Mouse (Mus musculus) c-Kit-positive CD71-positive TER-119-positive erythroid progenitor cells, embryonic 14.5 days (primary cell): ENCODE data around the gene Ccdc85c.

ENCODE experiments used
- DNase-seq: peaks from one replicate; pipeline ENCODE4 v3.0.0-alpha.2; 2013; ENCODE audit warnings: low spot score

Ccdc85c gene

GRCm38 (mm10) chr12:108274661-108275507 is at the start of gene Ccdc85c:
Ccdc85c (minus strand) TSS chr12:108275425.
- no peak for DNase-seq

- no peak for DNase-seq
Measured at GRCm38 (mm10) chr12:108320096-108320495, 44.9 kb upstream of the Ccdc85c start.

DNA sequence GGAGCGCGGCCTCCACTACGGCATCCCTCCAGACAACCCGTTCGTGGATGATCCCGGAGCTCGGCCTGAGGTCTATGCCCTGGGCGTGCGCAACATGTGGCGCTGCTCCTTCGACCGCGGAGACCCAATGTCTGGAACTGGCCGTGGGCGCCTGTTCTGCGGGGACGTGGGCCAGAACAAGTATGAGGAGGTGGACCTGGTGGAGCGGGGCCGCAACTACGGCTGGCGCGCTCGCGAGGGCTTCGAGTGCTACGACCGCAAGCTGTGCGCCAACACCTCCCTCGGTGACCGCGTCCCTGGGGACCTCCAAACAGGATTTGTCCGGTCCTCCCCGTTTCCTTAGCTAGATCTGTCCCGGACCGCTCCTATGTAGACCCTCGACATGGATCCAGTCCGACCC is 43.3 kb upstream of the Ccdc85c start:
- no peak for DNase-seq

- no peak for DNase-seq
Measured at GRCm38 (mm10) chr12:108317826-108318430, 42.7 kb upstream of the Ccdc85c start.

- DNase-seq: no peak
Measured at GRCm38 (mm10) chr12:108317201-108317738, 42.0 kb upstream of the Ccdc85c start.

- no peak for DNase-seq
Measured at GRCm38 (mm10) chr12:108316655-108317054, 41.4 kb upstream of the Ccdc85c start.

GRCm38 (mm10) chr12:108315818-108316217 is 40.6 kb upstream of the Ccdc85c start:
- DNase-seq: no peak

- no peak for DNase-seq
Measured at GRCm38 (mm10) chr12:108313244-108313772, 38.1 kb upstream of the Ccdc85c start.

GRCm38 (mm10) chr12:108312432-108312851 is 37.2 kb upstream of the Ccdc85c start:
- DNase-seq: no peak

- no peak for DNase-seq
Measured at GRCm38 (mm10) chr12:108311741-108312290, 36.6 kb upstream of the Ccdc85c start.

- no peak for DNase-seq
Measured at GRCm38 (mm10) chr12:108310456-108311027, 35.3 kb upstream of the Ccdc85c start.

DNA sequence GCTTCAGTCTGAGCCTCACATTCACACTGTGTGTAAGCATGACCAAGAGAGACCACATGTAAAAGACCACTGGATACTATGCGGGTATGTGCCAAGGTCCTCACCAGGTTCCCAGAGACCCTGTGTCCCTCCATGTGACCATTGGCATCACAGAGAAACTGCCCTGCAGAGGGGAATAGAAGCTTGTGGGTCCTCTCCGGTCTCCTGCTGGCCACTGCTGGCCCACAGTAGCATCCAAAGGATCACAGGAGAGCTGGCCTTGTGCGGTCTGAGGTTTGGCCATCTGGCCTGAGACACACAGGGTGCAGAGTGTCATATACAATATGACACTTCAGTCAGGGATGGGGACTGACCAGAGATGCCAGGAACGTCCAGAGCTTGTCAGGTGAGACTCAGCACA is 34.8 kb upstream of the Ccdc85c start:
- no peak for DNase-seq

DNA sequence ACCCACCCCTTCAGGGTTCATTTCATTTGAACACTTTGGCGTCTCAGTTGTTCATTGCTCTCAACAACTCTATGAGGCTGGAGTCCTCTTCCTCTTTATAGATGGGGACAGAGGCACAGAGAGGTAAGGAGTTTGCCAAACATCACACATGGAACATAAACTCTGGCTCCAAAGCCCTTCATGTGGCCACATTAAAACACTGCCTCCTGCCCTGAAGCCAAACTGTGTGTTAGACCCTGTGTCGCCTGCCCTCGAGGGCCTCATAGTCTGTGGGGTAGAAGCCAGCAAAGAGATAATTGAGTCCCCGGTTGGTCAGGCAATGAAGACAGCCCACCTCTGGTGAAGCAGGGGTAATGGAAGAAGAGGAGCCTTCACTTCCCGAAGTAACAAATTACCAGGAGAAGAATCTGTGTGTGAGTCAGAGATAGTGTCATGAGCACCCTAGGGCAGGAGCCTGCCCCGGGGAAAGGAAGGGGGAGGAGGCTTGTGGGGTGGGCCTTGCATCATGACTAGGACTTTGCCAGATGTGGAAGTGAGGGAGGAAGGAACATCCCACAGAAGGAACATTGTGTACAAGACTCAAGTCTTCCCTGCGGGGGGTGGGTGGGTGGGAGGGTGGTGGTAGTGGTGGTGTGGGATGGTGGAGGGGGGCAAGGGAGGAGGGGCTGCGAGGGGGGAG is 34.0 kb upstream of the Ccdc85c start:
- DNase-seq: no peak

GRCm38 (mm10) chr12:108308363-108308856 is 33.2 kb upstream of the Ccdc85c start:
- DNase-seq: no peak

GRCm38 (mm10) chr12:108307553-108307952 is 32.3 kb upstream of the Ccdc85c start:
- no peak for DNase-seq

- no peak for DNase-seq
Measured at GRCm38 (mm10) chr12:108305812-108306794, 30.9 kb upstream of the Ccdc85c start, which contains the start of gene Hhipl1. Hhipl1 (plus strand) TSS chr12:108306270.

GRCm38 (mm10) chr12:108305172-108305571 is 29.9 kb upstream of the Ccdc85c start:
- DNase-seq: no peak

DNA sequence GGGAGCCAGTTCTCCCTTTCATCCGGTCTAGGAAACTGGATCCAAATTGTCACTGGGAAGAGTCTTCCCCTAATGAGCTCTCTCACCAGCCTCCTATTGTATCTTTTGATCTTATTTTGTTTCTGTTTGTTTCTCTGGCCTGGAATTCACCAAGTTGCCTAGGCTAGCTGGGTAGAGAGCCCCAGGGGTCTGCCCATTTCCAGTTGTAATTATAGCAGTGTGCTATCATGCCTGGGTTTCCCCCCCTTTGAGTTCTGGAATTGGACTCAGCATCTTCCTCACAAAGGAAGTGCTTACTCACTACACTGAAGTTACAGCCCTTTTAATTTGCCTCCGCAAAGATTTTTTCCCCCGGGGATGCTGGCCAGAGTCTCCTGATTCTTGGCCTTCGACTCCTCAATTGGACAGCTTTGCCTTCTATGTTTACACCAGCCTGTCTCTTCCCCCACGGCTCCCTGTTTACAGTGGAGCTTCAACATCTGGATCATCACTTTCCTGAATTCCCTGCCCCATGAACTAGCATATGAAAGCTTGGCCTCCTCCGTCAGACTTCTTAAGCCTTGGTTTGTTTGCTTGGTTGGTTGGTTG is 28.6 kb upstream of the Ccdc85c start:
- no peak for DNase-seq

DNA sequence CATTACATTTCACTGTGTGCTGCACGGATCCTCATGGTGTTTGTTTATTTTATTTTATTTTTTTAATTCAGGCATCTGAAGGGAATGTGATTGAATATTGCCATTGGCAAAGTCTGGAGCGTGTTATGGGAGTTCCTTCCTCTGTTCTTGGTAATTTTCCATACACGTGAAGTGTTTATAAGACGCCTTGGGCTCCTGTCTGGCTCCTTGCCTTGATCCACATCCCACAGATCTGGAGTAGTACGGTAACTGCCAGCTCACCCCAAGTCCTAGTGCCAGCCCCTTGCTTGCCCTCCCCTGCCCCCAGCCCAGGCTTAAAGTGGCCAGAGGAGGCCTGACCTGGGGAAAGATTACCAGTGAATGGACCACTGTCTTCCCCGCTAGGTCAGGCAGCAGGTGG is 25.8 kb upstream of the Ccdc85c start:
- no peak for DNase-seq

DNA sequence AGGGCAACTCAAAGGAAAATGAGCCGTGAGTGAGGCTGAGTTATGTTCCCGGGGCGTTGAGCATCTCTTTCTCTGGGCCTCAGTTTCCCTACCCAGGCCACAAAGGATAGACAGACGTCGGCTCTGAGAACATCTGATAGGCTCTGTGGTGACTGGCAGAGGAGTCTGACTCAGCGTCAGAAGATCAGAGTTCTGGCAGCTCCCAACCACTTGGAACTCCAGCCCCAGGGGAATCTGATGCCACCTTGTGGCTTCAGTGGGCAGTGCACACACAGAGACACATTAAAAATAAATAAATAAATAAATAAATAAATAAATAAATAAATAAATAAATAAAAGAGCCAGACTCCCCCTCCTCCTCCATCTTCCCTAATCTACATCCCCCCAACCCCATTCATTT is 21.8 kb upstream of the Ccdc85c start:
- no peak for DNase-seq
